Mouse (Mus musculus): Measurements from ENCODE around the gene Slc25a38. TPM values are rescaled to one million over a fixed set of nuclear protein-coding genes. Genes with fewer than 3 reads are reported as not detected.

The Slc25a38 gene
- polyA plus RNA-seq (2014; fragmentation: Illumina TruSeq; extraction: RNeasy Lipid Tissue Mini Kit (QIAGEN cat#74804); ENCODE audit: low read depth, low replicate concordance) = 3.2 TPM

DNA sequence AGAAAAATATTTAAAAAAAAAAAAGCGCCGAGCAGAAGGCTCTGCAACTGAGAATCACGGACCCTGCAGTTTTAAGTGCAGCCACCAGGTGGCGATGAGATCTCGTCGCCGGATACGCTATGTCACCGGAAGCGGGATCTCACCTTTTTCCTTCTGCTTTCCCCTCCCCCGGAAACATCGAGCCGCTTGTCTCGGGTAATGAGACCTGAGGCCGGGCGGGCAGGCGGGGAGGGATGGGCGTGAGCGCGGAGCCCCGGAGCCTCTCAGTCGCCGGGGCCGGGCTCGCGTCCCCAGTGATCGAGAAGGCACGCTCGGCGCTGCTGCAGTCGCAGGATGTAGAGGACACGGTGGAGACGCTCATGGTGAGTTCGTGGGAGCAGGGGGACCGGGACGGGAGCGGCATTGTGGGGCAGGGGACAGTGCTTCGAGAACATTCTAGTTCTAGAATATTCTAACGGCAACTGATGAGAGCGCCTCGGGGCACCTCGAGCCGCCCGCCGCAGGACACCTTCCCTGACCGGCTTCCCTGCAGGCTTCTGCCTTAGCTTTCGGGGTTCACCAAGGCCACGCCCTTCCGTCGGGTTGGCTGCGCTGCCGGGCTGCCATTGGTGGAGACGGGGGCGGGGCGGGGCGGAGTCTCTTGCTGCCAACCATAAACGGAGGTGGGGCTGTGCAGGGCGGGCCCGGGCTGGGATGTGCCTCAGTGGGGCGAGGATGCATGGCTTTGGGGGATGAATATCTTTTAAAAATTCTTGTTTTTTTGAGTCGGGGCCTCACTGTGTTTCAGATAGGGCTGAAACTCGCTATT lies at the start of gene Slc25a38:
Gene Slc25a38, plus strand, starts transcription at position 164 of the 808 bp plus-strand sequence.

DNA sequence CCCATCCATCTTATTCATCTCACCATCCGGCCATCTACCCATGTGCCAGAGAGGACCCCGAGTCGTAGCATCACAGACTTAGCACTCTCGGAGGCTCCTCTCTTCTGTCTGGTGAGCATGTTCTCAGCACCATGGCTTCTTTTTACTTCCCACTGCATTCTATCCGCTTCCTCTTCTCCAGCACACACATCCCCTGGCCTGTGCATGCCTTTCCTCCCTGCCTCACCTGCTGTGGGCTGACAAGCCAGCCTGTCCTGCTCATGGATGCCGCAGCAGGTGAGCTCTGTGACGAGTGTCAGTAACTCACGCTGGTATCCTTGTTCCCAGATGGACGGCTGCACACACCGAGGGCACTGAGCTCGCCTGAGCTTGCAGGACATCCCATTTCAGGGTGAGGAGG lies 40.4 kb upstream of the Slc25a38 start, which contains the start of gene Cx3cr1:
Gene Cx3cr1, minus strand, starts transcription at position 101 of the 400 bp plus-strand sequence.

DNA sequence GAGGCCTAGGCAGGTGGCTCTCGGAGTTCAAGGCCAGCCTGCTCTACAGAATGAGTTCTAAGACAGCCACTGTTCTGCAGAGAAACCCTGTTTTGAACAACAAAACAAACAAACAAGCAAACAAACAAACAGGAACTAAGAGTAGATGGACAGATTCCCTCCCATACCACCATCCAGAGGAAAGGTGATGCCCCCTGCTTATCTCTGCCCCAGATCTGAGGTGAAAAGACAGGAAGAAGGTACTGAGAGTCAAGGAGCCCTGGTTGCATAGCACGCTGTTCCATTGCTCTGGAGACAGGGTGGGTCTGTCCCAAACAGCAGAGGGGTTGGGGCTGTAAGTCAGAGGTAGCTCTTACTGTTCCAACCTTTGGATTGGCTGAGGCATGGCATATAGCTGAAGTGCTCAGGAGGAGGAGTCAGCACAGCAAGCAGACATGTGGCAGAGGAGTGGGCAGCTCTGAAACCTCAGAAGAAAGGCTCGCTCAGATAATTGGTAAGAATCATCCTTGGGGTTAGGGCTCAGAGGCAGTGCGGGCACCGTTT lies 18.4 kb upstream of the Slc25a38 start, which contains the start of gene Ccr8:
Gene Ccr8, plus strand, starts transcription at position 419 of the 543 bp plus-strand sequence.

DNA sequence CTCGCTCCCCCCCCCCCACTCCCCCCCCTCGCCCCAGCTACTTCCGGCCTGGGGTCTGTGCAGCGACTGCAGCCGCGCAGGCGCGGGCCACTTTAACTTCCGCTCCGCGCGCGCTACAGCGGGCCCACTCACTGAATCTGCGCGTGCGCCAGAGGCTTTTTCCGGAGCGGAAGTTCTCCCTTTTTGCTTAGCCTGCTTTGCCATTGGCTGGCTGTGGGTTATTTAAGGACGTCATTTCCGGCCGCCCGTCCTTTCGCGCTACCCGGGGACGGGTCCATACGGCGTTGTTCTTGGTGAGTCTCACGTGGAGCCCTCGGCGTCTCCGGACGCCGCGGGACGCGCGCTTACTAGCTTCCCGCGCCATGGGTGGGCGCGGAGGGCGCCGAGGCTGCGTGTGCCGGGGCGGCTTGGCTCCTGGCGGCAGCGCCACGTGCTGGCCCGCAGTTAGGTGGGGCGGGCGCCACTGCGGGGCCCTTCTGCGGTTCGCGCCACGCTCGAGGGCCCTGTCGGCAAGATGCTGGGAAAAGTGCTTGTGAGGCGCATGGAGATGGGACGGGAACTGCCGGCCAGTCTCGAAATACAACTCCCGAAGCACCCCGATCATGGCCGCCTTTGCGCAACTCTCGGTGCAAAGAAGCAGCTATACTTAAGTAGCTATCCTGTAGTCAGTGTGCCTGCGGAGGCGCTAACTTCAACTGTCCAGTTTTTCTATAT lies 17.5 kb downstream of the Slc25a38 start, which contains the start of gene Rpsa:
Gene Rpsa, plus strand, starts transcription at position 152 of the 714 bp plus-strand sequence.

DNA sequence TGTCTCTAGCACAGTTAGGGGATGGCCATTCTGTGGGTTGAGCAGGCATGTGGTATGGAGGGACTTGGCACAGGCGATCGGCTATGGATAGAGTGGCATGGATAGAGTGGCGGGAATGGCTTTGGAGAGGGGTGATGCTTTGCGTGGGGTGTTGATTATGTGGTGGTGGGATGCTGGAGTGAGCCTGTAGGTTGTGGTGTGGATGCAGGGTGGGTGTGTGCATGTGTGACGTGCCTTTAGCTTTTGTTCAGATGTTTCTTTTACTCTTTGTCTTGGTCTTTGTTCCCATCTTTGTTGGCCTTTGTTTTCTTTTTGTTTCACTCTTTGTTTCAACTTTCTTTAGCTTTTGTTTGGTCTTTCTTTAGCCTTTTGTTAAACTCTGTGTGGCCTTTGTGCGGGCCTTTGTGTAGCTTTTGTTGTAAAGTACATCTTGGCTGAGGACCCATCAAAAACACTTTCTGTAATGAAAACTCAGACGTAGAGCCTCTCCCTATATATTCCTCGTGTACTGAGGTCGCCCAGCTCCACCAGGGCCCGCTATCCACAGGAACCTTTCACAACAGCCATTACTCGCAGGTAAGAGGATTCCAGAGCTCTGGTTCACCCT lies 39.2 kb downstream of the Slc25a38 start, which contains the start of gene Mobp:
Gene Mobp, plus strand, starts transcription at position 486 of the 607 bp plus-strand sequence.

Other genes starting within 250 kb of the Slc25a38 start
- gene Wdr48, start 215.5 kb upstream of the Slc25a38 start, polyA plus RNA-seq (2014; fragmentation: Illumina TruSeq; extraction: RNeasy Lipid Tissue Mini Kit (QIAGEN cat#74804); ENCODE audit: low read depth, low replicate concordance) = 66.4 TPM
- gene Gorasp1, start 172.8 kb upstream of the Slc25a38 start, polyA plus RNA-seq (2014; fragmentation: Illumina TruSeq; extraction: RNeasy Lipid Tissue Mini Kit (QIAGEN cat#74804); ENCODE audit: low read depth, low replicate concordance) = 5.4 TPM
- not detected for gene Ttc21a, start 172.8 kb upstream of the Slc25a38 start, polyA plus RNA-seq (2014; fragmentation: Illumina TruSeq; extraction: RNeasy Lipid Tissue Mini Kit (QIAGEN cat#74804); ENCODE audit: low read depth, low replicate concordance)
- gene Csrnp1, start 125.7 kb upstream of the Slc25a38 start, polyA plus RNA-seq (2014; fragmentation: Illumina TruSeq; extraction: RNeasy Lipid Tissue Mini Kit (QIAGEN cat#74804); ENCODE audit: low read depth, low replicate concordance) = not detected
- gene Xirp1, start 86.8 kb upstream of the Slc25a38 start, polyA plus RNA-seq (2014; fragmentation: Illumina TruSeq; extraction: RNeasy Lipid Tissue Mini Kit (QIAGEN cat#74804); ENCODE audit: low read depth, low replicate concordance) = not detected
- 9.1 TPM for gene Cx3cr1, start 40.5 kb upstream of the Slc25a38 start, polyA plus RNA-seq (2014; fragmentation: Illumina TruSeq; extraction: RNeasy Lipid Tissue Mini Kit (QIAGEN cat#74804); ENCODE audit: low read depth, low replicate concordance)
- gene Ccr8, start 18.3 kb upstream of the Slc25a38 start, polyA plus RNA-seq (2014; fragmentation: Illumina TruSeq; extraction: RNeasy Lipid Tissue Mini Kit (QIAGEN cat#74804); ENCODE audit: low read depth, low replicate concordance) = not detected
- 79.8 TPM for gene Rpsa, start 17.3 kb downstream of the Slc25a38 start, polyA plus RNA-seq (2014; fragmentation: Illumina TruSeq; extraction: RNeasy Lipid Tissue Mini Kit (QIAGEN cat#74804); ENCODE audit: low read depth, low replicate concordance)
- gene Mobp, start 39.3 kb downstream of the Slc25a38 start, polyA plus RNA-seq (2014; fragmentation: Illumina TruSeq; extraction: RNeasy Lipid Tissue Mini Kit (QIAGEN cat#74804); ENCODE audit: low read depth, low replicate concordance) = not detected
- 1.0 TPM for gene Myrip, start 191.1 kb downstream of the Slc25a38 start, polyA plus RNA-seq (2014; fragmentation: Illumina TruSeq; extraction: RNeasy Lipid Tissue Mini Kit (QIAGEN cat#74804); ENCODE audit: low read depth, low replicate concordance)